Mouse (Mus musculus): ENCODE data around the gene Atf5. TPM values are rescaled to one million over a fixed set of nuclear protein-coding genes. Genes with fewer than 3 reads are reported as not detected.
A peak's percentile ranks its signal among the peaks of the same experiment; 100 is the strongest.

The Atf5 gene
- 5.4 and 5.7 TPM in 2 replicates for polyA plus RNA-seq (2015; fragmentation: Nextera tagmentation; extraction: Ambion mirVana)

GRCm38 (mm10) chr7:44816470-44817021 lies at the start of gene Atf5:
Atf5 (minus strand) TSS chr7:44816658.
- Histone ChIP-seq H3K4me3 (peak within 1 kb of the TSS; percentile 84), H3K27me3 (no peaks in the 10 kb centered on the region), H3K4me2 (peak within 1 kb of the TSS; percentile 84), H3K9ac (peak within 1 kb of the TSS; percentile 95), H3K36me3 (ENCODE audit: poor library complexity, severe bottlenecking) (peaks cover 17% of the 10 kb centered on the region; the same call in 1 of the 2 replicates), H3K9me3 (replicated peaks) (no peaks in the 10 kb centered on the region), H3K27ac (peak within 1 kb of the TSS; percentile 94), H3K4me1 (peaks cover 51% of the 10 kb centered on the region)
- WGBS: under 1% methylated on average over 52 of the region's 57 CpGs
- ATAC-seq: peak; percentile 46

- Histone ChIP-seq H3K27me3 (no peaks in the 10 kb centered on the region), H3K36me3 (ENCODE audit: poor library complexity, severe bottlenecking) (peaks cover 63% of the 10 kb centered on the region), H3K4me1 (peaks cover 55% of the 10 kb centered on the region), H3K4me3 (0 out of 2 replicates have a peak overlapping the region, but pooled peaks have one; percentile 0), H3K9ac (peak overlapping the region; percentile 51; the same call in 1 of the 2 replicates), H3K9me3 (replicated peaks) (no peaks in the 10 kb centered on the region), H3K27ac (peak overlapping the region; percentile 32; the same call in 1 of the 2 replicates), H3K4me2 (0 out of 2 replicates have a peak overlapping the region, but pooled peaks have one; percentile 94)
- ATAC-seq: no peak
- 87% methylated on average over 24 of the region's 24 CpGs for WGBS
These were observed 48.4 kb upstream of the Atf5 start for GRCm38 (mm10) chr7:44864595-44865542.

GRCm38 (mm10) chr7:44863982-44864494 lies 47.6 kb upstream of the Atf5 start:
- Histone ChIP-seq H3K9me3 (replicated peaks) (no peaks in the 10 kb centered on the region), H3K4me3 (no peak overlapping the region), H3K4me2 (no peak overlapping the region; the same call in 1 of the 2 replicates), H3K27ac (no peak overlapping the region), H3K27me3 (no peaks in the 10 kb centered on the region), H3K36me3 (ENCODE audit: poor library complexity, severe bottlenecking) (peaks cover 69% of the 10 kb centered on the region), H3K4me1 (peaks cover 55% of the 10 kb centered on the region), H3K9ac (no peak overlapping the region)
- ATAC-seq: no peak
- WGBS: 84% methylated on average over 11 of the region's 11 CpGs

GRCm38 (mm10) chr7:44863210-44863609 lies 46.8 kb upstream of the Atf5 start:
- Histone ChIP-seq H3K36me3 (ENCODE audit: poor library complexity, severe bottlenecking) (peaks cover 69% of the 10 kb centered on the region), H3K4me3 (0 out of 2 replicates have a peak overlapping the region, but pooled peaks have one; percentile 4), H3K4me1 (peaks cover 58% of the 10 kb centered on the region), H3K4me2 (no peak overlapping the region), H3K27ac (no peak overlapping the region), H3K9ac (no peak overlapping the region), H3K27me3 (no peaks in the 10 kb centered on the region), H3K9me3 (replicated peaks) (no peaks in the 10 kb centered on the region)
- WGBS: 91% methylated on average over 14 of the region's 14 CpGs
- no peak for ATAC-seq

- Histone ChIP-seq H3K9ac (no peak overlapping the region), H3K4me1 (peaks cover 58% of the 10 kb centered on the region)
These were observed 46.0 kb upstream of the Atf5 start for GRCm38 (mm10) chr7:44862434-44862833.

GRCm38 (mm10) chr7:44861429-44861816 lies 45.0 kb upstream of the Atf5 start:
- no peak overlapping the region for H3K4me3 ChIP-seq
- ATAC-seq: no peak
- no peak overlapping the region for H3K9ac ChIP-seq
- no peak overlapping the region for H3K4me2 ChIP-seq
- no peaks in the 10 kb centered on the region for H3K9me3 ChIP-seq (replicated peaks)
- WGBS: 80% methylated on average over 14 of the region's 14 CpGs
- no peak overlapping the region; the same call in 1 of the 2 replicates for H3K27ac ChIP-seq
- H3K4me1 ChIP-seq: peaks cover 52% of the 10 kb centered on the region
- peaks cover 63% of the 10 kb centered on the region for H3K36me3 ChIP-seq (ENCODE audit: poor library complexity, severe bottlenecking)
- H3K27me3 ChIP-seq: no peaks in the 10 kb centered on the region

More at GRCm38 (mm10) chr7:44862434-44862833, 46.0 kb upstream of the Atf5 start:
- H3K9me3 ChIP-seq (replicated peaks): no peaks in the 10 kb centered on the region
- no peak overlapping the region for H3K4me3 ChIP-seq
- 86% methylated on average over 8 of the region's 8 CpGs for WGBS
- peaks cover 69% of the 10 kb centered on the region for H3K36me3 ChIP-seq (ENCODE audit: poor library complexity, severe bottlenecking)
- H3K27me3 ChIP-seq: no peaks in the 10 kb centered on the region
- H3K4me2 ChIP-seq: no peak overlapping the region
- ATAC-seq: no peak
- H3K27ac ChIP-seq: no peak overlapping the region

GRCm38 (mm10) chr7:44860576-44861428 lies 44.3 kb upstream of the Atf5 start:
- peak overlapping the region; percentile 72 for H3K27ac ChIP-seq
- no peak overlapping the region for H3K4me3 ChIP-seq
- ATAC-seq: peak; percentile 37
- no peaks in the 10 kb centered on the region for H3K9me3 ChIP-seq (replicated peaks)
- H3K4me1 ChIP-seq: peaks cover 49% of the 10 kb centered on the region
- WGBS: 55% methylated on average over 22 of the region's 22 CpGs
- peaks cover 56% of the 10 kb centered on the region for H3K36me3 ChIP-seq (ENCODE audit: poor library complexity, severe bottlenecking)
- H3K27me3 ChIP-seq: no peaks in the 10 kb centered on the region
- H3K4me2 ChIP-seq: peak overlapping the region; percentile 22; the same call in 1 of the 2 replicates
- H3K9ac ChIP-seq: 0 out of 2 replicates have a peak overlapping the region, but pooled peaks have one; percentile 34

GRCm38 (mm10) chr7:44859896-44860295 lies 43.4 kb upstream of the Atf5 start:
- no peak overlapping the region for H3K27ac ChIP-seq
- H3K36me3 ChIP-seq (ENCODE audit: poor library complexity, severe bottlenecking): peaks cover 47% of the 10 kb centered on the region
- no peak overlapping the region for H3K4me3 ChIP-seq
- no peaks in the 10 kb centered on the region for H3K27me3 ChIP-seq
- no peak overlapping the region for H3K4me2 ChIP-seq
- peaks cover 47% of the 10 kb centered on the region for H3K4me1 ChIP-seq
- WGBS: 94% methylated on average over 11 of the region's 11 CpGs
- ATAC-seq: no peak
- H3K9ac ChIP-seq: no peak overlapping the region
- H3K9me3 ChIP-seq (replicated peaks): no peaks in the 10 kb centered on the region

- ATAC-seq: no peak
- H3K4me2 ChIP-seq: peak overlapping the region; percentile 98
- H3K9ac ChIP-seq: peak overlapping the region; percentile 87
These were observed 41.4 kb upstream of the Atf5 start for GRCm38 (mm10) chr7:44857905-44858304.

GRCm38 (mm10) chr7:44857042-44857552 lies 40.6 kb upstream of the Atf5 start, which contains the start of gene Pnkp:
Pnkp (plus strand) TSS chr7:44857139.
- under 1% methylated on average over 32 of the region's 32 CpGs for WGBS
- peak; percentile 57 for ATAC-seq
- Histone ChIP-seq H3K4me3 (peak within 1 kb of the TSS; percentile 78), H3K27ac (peak within 1 kb of the TSS; percentile 94), H3K36me3 (ENCODE audit: poor library complexity, severe bottlenecking) (peaks cover 30% of the 10 kb centered on the region), H3K9me3 (replicated peaks) (no peaks in the 10 kb centered on the region), H3K9ac (peak within 1 kb of the TSS; percentile 87), H3K4me2 (peak within 1 kb of the TSS; percentile 98), H3K4me1 (peaks cover 64% of the 10 kb centered on the region), H3K27me3 (no peaks in the 10 kb centered on the region)

More at GRCm38 (mm10) chr7:44857905-44858304, 41.4 kb upstream of the Atf5 start:
- peaks cover 33% of the 10 kb centered on the region for H3K36me3 ChIP-seq (ENCODE audit: poor library complexity, severe bottlenecking)
- H3K27me3 ChIP-seq: no peaks in the 10 kb centered on the region
- 28% methylated on average over 8 of the region's 8 CpGs for WGBS
- H3K27ac ChIP-seq: 0 out of 2 replicates have a peak overlapping the region, but pooled peaks have one; percentile 94
- H3K4me1 ChIP-seq: peaks cover 58% of the 10 kb centered on the region
- peak overlapping the region; percentile 78 for H3K4me3 ChIP-seq
- no peaks in the 10 kb centered on the region for H3K9me3 ChIP-seq (replicated peaks)
